Mouse (Mus musculus): ENCODE results near the gene Krt7.

Gene Krt7

GRCm38 (mm10) chr15:101375956-101376775 lies 34.7 kb upstream of the Krt7 start:
- in situ Hi-C loops (cut with MboI, MseI), result no loop called here

DNA sequence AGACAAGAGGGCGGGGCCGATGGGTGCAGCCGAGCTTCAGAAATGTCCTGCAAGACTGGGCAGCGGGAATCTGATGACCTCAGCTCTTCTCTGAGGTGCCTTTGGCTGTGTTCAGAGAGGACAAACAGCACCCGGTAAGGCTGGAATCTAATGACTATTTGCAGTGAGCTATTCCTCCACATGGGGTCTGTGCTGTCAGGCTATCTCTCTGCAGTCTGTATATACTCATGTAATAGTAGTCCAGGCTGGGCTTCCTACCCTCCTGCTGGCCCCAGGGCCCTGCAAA lies 34.1 kb upstream of the Krt7 start:
- in situ Hi-C loops (cut with MboI, MseI), result no loop called here

DNA sequence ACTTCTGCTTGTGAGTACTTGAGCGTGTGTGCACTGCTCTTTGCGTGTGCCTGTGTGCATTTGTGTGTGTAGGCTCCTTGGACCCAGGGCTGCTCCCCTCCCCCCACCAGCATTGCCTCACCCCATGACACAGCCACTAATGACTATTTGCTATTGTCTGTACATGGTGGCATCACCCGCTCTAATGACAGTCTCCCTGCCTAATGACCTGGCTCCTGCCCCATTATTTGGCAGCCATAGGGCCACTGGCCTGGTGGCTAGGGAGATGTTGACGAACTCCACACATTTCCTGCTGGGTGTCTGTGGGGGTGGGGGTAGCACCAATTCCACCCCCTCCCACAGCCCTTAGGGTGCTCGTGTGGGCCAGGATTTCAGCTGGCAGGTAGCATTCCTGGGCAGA lies 32.2 kb upstream of the Krt7 start:
- in situ Hi-C loops (cut with MboI, MseI), result no loop called here

DNA sequence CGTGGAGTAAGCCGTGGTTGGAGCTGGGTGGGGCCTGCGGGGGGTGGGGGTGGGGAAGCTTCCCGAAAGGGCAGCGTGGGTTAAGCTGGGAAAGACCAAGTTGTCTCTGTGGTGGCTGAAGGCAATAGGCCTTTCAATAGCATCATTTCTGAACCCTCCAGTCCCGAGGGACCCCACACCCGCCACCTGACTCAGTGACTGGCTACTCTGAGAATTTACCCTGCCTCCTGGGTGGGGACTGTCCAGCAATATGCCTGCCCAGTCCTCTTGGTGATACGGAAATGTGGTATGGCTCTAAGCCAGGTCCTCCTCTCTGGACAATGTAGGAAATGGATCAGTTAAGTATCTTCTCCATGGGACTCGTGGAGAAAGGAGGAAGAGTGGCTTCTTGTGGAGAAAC lies 29.1 kb upstream of the Krt7 start:
- in situ Hi-C loops (cut with MboI, MseI), result no loop called here

- in situ Hi-C loops (cut with MboI, MseI), result no loop called here
These were observed 28.0 kb upstream of the Krt7 start for GRCm38 (mm10) chr15:101382811-101383210.

DNA sequence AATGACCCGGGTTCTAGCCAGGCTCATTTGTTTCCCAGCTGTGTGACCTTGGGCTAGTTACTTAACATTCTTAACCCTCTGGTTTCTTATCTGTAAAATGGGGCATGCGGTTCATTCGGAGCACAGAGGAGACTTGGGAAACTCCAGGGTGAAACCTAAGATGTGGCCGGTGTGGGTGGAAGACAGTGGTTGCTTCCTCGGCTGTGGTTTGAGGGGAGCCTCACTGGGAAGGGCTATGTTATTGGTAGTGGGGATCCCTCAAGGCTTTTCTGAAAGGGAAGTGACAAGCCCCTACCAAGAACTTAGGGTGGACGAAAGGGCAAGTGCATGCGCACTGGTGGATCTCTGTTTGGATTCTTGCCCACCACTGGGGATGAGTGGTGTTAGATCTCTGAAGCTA lies 26.2 kb upstream of the Krt7 start:
- in situ Hi-C loops (cut with MboI, MseI), result no loop called here

- in situ Hi-C loops (cut with MboI, MseI), result no loop called here
These were observed 25.8 kb upstream of the Krt7 start for GRCm38 (mm10) chr15:101385064-101385463.

GRCm38 (mm10) chr15:101387176-101387575 lies 23.7 kb upstream of the Krt7 start:
- in situ Hi-C loops (cut with MboI, MseI), result no loop called here

DNA sequence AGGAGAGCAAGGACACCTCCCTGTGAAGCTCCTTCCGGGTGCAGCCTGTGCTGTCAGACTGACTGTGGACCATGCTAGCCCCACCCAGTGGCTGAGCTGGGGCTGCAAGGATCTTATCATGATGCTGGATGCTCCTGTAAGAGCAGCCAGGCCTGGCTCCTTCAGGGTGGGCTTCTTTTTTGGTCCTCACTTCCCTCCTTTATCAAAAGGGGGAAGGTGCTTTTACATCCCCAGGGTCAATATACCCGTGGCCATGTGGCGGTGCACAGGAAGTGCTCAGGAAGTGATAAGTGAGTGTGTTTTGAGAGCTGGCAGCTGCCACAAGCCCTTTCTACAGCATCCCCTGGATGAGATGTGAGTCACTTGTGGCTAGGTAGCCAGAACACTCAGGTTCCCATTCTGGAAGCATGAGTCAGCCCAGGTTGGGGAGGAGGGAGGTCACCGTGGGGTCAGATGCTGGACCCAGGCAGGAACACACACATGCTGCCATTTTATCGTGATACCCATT lies 22.8 kb upstream of the Krt7 start:
- in situ Hi-C loops (cut with MboI, MseI), result no loop called here

DNA sequence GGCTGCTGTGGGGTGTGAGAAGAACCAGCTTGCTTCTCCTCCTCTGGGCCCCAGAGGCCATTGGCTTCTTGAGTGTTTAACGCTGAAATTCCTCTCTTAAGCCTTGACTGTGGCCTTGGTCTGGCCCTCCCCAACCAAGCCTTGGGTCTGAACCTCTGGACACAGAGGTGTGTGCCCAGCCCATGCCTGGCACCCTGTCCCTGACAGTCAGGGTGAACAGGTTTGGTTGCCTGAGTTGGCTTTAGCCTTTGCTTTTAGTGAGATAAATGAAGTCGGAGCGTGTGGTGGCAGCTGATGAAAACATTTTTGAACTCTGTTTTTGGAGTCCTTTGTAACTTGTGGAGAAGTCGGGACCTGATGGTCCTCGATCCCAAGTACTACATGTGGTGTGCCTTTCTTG lies 20.6 kb upstream of the Krt7 start:
- in situ Hi-C loops (cut with MboI, MseI), result no loop called here

DNA sequence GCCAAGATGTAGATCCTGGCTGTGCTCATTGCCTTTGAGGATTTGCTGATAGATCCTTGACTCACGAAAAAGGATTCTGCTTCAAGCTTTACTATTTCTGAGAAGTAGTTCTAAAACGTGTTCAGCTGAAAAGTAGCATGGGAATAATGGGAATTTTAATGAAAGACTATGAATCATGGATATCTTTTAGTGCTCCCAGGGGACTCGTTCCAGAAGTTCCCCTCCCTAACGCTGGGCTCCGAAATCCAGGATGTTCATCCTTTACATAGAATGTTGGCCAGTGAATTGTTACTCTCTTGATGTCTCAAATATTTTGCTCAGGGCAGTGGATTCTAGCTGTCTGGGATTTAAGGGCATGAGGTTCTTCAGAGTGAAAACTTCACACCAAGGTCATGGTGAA lies 18.6 kb upstream of the Krt7 start:
- in situ Hi-C loops (cut with MboI, MseI), result no loop called here

DNA sequence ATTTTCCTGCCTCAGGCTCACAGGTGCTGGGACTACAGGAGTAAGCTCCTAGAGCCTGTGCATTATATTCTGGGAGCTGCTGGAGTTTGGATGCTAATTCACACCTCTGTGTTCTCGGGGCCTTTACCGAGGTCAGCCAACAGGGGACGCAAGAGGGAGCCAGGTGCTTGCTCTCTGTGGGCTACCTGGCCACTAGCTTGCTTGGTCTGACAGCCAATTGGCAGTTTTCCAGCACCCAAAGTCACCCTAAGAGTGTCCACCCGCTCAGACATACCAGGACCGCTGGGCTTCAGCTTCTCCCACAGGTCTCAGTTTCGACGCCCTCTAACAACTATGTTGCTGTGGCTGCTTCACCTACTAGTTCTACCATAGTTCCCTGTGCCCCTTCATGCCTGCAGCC lies 15.9 kb upstream of the Krt7 start:
- in situ Hi-C loops (cut with MboI, MseI), result no loop called here

DNA sequence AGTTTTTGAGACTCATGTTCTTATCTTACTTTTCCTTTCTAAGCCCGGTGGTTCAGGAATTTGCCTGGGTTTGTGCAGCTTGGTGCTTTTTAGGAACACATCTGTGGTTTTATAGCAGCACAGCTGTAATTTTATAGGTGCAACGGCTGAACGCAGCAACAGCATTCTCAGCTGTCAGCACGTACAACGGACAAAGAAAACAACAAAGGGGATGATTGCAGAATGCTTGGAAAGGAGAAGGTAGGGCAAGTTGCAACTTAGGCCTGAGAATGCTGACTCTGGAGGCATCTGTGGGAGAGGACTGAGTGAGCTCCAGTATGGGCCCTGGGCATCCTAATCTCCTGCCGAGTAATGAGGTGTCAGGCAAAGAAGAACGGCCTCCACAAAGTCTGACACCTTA lies 14.4 kb upstream of the Krt7 start:
- in situ Hi-C loops (cut with MboI, MseI), result no loop called here

DNA sequence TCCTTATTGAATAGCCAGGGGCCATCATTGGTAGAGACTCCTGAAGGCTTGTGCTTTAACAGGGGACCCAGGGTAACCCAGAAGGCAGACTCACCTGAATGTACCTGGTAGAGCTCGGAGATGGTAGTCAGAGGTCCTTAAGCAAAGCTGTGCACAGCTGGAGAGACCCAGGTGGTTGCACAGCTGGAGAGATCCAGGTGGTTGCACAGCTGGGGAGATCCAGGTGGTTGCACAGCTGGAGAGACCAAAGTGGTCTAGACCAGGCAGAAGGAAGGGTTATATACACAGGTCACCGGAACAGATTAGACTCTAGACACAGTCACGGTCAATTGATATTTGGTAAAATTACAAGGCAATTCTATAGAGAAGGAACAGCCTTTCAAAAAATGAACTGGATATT lies 13.9 kb upstream of the Krt7 start:
- in situ Hi-C loops (cut with MboI, MseI), result no loop called here

DNA sequence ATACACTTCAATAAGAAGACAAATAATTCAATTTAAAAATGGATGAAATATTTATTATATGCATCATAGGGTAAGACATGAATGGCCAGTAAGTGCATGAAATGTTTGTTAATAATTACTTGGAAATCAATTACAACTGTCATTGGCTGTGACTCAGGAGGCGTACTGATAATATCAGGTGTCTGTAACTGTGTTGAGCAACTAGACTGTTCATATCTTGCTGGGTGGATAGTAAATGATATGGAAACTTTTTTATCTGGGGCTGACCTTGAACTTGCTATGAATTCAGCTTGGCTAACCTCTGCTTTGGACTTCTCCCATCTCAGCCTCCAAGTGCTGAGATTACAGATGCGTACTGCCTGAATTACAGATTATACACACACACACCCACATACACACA lies 13.2 kb upstream of the Krt7 start:
- in situ Hi-C loops (cut with MboI, MseI), result no loop called here

DNA sequence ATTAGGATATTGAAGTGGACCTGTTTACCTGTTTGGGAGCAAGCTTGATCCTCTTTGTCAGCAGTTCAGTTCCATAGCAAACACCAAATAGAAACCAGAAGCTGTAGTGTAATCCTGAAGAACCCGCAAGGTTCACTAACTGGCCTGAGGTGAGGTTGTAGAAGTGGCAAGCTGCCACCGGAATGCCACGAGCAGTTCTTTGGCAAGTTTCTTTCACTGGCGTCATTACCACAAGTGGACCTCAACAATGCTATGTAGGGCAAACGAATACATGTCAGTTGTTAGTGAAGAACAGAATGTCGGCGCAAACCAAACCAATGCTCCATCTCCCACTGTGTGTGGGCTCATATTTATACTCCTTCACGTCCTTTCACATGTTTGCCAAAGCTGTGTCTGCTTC lies 12.6 kb upstream of the Krt7 start:
- in situ Hi-C loops (cut with MboI, MseI), result no loop called here

DNA sequence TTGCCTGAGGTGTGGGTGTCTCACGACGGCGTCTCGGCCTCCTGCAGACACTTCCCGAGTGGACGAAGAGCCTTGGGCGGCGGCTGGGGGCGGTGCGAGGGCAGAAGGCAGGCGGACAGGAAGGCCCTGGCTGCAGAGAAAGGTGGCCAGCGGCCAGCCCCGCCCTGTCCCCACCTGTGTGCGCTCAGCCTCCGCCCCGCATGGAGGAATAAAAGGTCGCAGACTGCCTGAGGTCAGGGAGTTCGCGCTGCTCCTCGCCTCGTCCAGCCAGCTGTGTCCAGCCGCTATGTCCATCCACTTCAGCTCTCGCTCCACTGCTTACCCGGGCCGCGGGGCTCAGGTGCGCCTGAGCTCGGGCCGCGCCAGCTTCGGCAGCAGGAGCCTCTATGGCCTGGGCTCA lies 1.3 kb downstream of the Krt7 start:
- in situ Hi-C loops (cut with MboI, MseI), result no loop called here

DNA sequence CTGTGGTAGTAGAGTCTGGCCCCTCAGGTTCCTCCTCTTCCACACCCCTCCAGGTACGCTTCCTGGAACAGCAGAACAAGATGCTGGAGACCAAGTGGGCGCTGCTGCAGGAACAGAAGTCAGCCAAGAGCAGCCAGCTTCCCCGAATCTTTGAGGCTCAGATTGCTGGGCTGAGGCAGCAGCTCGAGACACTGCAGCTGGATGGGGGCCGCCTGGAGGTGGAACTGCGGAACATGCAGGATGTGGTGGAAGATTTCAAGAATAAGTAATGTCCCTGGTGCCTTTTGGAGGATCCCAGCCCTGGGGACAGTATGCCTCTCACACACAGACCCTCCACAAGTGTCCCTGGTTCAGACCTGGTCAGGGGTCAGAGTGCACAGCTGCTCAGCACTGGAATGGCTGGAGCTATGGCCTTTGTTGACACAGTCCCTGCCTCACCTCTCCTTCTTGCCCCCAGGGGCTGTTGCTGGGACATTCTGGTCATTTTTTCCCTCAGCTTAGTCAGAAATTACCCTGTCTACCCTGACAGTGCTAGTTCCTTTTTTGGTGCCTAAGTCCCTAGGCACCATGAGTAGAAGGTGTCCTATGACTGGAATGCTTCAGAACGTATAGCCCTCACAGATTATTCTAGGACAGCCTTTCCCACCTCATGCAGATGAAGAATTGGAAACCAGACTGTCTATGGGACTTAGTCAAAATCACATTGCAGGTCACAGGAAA lies 3.2 kb downstream of the Krt7 start:
- in situ Hi-C loops (cut with MboI, MseI), result no loop called here

DNA sequence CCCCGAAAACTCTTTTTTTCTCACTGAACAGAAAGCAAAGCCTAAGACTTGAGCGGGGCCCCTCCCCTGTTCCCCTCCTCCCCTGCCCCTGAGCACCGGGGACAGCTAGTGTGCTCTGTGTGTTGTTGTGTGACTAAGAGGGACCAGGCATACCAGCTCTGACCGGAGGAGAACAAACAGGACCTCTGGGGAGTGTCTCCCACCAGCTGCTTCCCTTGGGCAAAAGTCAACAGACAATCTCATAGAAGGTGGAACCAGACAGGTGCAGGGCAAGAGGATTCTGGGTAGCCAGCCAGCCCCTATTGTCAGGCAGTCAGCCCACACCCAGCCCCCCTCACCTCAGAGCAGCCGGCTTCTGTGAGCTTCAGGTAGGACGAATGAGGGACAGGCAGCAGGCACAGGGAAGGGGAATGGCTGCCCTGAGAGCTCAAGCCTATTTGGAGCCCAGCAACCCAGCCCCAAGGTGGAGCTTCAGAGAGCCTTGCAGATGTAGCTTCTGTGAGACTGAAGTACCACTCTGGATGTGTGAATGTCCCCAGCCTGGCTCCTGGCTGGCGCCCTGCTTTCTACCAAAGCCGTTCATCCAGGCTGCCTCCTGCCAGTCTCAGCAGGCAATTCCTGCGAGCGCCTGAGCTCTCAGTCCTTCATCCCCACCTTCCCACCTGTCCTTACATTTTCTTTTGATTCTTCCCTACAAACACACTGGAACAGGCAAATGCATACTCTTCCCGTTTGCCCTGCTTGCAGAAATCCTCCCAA lies 4.1 kb downstream of the Krt7 start:
- in situ Hi-C loops (cut with MboI, MseI), result no loop called here

GRCm38 (mm10) chr15:101418950-101419349 lies 8.1 kb downstream of the Krt7 start:
- in situ Hi-C loops (cut with MboI, MseI), result no loop called here

DNA sequence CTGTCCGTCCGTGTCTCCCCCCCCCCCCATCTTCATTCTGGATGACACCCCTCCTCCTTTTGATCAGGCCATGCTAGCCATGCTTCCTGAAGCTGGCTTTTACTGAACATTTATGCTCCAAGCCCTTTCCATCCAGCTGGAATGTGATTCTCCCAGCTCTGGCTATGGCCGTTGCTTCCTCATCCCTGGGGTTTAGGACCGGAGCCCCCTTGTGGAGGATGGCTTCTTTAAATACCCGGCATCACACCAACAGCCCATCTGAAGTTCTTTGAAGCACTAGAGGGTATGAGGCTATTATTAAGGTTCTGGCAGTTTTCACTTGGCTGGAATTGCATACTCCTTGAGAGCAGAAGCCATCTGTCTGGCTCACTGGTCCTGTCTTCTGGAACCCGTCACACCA lies 10.1 kb downstream of the Krt7 start:
- in situ Hi-C loops (cut with MboI, MseI), result no loop called here

DNA sequence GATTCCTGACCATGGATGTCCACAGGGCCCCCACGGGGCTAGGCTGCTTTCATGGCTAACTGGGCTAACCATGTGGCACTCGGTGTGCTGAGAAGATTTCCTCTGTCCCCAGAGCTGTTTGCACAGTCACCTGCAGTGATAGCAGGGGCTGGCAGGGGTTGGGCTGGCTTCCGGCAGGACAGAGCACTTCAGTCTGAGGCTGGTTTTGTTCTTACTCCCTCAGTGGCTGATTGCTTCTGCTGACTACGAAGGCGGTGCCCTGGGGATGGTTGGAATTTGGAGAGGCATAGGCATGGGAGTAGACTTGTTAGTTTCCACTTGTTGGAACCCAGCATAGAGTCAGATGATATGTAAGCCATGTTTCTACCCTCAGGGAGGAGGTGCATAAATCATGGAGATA lies 14.1 kb downstream of the Krt7 start:
- in situ Hi-C loops (cut with MboI, MseI), result no loop called here

DNA sequence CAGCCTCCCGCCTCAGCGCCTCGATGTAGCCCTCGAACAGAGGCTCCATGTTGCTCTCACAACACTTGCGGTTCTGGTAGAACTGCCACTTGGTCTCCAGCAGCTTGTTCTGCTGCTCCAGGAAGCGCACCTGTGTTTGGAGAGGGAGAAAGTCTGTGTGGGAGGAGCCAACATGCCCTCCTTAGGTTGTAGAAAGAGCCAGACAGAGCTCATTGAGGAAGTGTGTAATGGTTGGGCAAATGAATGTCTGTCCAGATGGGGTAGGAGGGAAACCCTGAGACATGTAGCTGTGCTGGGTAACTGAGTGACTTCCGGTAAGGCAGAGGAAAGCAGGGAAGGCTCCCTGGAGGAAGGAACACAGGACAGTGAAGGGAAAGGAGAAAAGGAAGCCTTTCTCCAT lies 25.8 kb downstream of the Krt7 start:
- in situ Hi-C loops (cut with MboI, MseI), result no loop called here

Data from T-helper 17 cell (primary cell).